Mouse (Mus musculus) CD4-positive, CD25-positive, alpha-beta regulatory T cell, adult 2 months (primary cell): ENCODE measurements around the gene Fbxl17.

ENCODE experiments used
- DNase-seq: peaks from one replicate; pipeline ENCODE4 v3.0.0-alpha.2; 2012; ENCODE audit warnings: low read depth, low spot score

The Fbxl17 gene

DNA sequence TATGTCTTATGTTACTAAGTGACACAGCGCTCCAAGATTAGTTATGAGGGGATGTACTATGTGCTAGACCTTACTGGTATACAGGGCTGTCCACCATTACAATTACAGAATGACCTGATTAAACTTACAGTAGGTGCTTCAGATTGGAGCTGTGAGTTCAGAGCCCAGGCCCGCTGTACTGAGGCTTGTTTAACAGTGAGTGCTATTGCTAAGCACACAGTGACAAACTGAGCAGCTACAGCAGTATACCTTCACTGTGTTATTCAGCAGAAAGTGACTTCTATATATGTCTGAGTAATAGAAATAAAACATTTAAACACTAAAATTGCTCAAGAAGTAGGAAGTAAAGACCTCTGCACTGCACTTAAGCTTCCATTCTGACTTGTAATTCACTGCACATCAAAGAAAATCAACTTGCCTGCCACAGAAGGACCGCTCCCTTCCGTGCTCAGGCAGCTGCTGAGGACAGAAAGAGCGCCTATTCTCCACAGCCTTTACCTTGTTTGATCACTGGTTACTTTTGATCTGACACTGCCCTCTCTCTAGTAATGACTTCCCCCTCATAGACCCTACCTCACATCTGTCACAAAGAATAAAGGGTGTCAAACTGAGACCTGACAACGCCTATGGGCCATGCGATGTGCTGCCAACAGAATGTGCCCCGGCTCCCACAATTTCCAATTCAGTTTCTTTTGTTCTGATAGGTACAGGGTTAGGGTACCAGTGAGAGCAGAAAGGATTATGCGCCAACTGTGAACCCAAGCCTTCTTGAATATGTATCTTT, 39.9 kb downstream of the Fbxl17 start:
- DNase-seq = no peak

DNA sequence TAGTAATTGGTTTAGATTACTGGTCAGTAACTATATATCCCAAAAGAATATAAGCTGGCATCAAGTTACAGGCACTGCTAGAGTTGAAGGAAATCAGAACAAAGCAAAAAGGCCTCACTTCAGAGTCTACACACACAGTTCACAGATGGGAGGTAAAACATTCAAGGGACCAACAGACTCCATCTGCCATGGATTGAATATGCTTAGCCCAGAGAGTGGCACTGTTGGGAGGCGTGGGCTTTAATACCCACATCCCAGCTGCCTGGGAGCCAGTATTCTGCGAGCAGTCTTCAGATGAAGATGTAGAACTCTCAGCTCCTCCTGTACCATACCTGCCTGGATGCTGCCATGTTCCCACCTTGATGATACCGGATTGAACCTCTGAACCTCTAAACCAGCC, 41.8 kb downstream of the Fbxl17 start:
- DNase-seq = no peak

DNA sequence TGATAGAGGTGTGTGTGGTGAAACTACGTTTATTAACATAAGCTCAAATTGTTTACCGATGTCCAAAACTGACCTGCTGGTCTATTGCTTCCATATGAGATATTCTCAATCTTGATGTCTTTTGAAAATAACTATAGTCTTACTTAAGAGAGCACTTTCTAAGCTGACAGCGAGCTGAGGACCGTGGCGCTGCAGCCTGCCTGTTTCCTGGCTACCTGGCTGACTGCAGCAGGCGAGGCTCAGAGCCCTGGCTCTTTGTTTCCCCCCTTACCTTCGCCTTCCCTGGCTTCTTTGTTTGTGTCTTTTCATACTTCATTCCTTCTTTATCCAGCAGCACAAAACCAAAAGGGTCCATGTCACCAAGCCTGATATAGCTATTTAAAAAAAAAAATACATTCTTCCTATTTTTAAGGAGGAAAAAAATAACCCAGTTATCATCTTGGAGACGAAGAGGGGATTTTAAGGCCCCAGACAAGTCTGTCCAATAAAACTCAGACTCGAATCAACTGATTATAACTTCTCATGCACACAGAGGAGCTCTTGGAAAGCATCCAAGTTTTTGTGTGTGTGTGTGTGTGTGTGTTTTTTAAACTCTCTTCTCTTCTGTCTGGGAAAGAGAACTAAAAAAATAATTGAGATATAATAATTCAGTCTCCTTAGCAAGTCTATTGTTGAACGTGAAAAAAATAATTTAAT, 48.4 kb downstream of the Fbxl17 start:
- DNase-seq = no peak

DNA sequence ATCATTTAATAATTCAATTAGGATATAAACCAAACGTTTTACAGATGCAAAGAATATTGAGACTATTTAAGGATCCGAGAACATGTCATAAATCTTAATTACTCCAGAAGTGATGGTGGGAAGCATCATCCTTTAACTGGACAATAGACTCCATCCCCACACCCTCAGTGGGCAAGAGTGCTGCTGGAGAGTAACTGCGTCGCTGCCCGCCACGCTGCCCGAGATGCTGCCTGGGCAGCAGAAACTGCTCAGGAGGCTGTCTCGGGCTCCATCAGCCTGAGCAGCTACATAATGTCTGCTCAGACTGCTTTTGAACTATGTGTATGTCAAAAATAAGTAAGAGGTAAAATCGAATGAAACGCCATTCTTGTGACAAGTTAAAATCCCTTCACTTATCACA, 52.1 kb downstream of the Fbxl17 start:
- DNase-seq = no peak

DNA sequence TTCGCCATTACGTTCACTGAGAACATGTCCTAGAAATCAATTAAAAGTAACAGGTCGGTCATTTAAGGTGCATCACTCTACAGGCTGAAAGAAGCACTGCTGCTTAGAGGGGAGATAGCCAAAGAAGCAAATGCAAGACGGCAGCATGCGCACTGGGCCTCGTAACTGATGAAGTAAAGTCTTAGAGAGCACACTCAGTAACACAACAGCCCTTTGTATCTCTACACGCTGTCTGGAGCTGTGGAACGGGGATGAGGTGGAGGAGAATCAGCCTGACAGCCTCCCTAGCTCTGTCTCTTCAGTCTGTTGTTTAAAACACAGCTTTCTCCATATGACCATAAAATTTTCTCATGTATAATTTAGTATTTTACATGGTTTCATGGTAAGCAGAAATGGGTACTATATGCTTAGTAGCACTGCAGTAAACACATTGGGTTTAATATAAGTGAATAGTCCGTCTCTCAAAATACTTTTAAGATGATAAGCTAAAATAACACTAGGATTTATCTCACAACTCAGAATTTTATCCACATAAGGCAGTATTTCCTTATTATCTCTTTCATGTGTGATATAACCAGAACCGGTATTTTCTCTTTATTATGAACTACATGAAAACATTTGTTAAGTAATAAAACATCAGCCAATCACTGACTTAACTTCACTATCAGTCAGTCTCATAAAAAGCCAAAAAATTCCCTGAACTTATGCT, 52.7 kb downstream of the Fbxl17 start:
- DNase-seq = no peak

DNA sequence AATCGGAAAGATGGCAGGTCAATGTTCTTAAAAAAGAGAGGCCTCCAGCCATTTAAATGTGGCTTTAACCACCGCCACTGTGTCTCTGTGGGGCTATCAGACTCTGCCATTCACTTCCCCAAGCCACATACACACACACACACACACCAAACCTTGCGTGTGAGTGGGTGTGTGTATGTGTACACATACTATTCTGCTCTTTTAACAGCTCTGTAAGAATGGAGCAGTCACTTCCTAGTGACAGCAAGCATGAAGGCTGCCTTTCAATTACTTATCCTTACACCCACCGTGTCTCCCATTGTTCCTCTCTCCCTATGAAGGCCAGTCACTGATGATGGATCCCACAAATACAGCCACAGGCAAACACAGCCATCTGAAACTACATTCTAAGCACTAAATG, 54.6 kb downstream of the Fbxl17 start:
- no peak for DNase-seq

DNA sequence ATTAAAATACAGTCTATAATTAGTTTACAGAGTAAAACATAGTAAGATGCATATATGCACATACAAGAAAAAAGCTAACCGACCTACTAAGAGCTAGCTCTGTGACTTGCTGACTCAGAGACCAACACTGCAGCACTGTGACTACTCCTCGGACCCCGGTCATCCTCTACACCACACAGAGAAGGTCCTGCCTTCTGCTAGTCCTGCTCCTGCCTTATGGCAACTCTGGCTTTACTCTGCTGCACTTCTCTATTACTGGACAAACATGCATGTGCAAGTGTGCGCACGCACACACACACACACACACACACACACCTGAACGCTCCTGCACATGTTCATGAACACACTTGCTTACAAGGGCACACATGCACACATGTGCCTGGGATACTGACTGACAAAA, 62.4 kb downstream of the Fbxl17 start:
- DNase-seq = no peak

DNA sequence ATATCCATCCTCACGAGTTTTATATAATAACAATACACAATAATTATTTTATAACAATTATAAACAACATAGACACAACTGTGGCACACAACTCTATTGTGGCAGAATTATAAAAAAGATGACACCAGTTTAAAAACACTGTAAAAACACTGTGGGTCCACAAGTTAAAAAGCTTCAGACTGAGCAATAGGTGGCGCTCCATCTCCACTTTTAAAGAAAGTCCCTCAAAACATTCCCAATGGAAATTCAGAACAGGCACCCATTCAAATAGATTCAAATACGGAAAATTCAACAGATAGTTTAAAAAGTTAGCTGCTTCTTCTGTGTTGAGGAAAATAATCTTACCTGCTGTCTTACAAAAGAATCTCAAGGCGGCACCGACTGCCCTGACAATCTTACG, 65.7 kb downstream of the Fbxl17 start:
- DNase-seq = no peak

DNA sequence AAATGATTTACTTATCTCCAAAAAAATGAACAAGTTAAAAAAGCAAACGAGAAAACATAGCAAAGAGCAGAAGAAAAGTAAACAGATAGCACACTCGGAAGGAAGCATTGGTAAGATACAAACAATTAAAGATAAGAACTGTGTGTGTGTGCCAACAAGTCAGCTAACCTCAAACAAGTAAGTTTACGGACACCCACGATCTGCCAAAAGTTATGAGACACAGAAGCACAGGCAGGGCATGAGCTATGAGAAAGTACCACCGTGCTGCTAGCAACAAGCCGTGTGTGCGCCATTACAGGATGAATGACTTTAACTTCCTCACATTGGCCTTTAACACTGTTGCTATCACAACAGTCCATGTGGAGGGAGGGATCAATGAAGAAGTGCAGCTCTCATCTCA, 68.2 kb downstream of the Fbxl17 start:
- DNase-seq = no peak

DNA sequence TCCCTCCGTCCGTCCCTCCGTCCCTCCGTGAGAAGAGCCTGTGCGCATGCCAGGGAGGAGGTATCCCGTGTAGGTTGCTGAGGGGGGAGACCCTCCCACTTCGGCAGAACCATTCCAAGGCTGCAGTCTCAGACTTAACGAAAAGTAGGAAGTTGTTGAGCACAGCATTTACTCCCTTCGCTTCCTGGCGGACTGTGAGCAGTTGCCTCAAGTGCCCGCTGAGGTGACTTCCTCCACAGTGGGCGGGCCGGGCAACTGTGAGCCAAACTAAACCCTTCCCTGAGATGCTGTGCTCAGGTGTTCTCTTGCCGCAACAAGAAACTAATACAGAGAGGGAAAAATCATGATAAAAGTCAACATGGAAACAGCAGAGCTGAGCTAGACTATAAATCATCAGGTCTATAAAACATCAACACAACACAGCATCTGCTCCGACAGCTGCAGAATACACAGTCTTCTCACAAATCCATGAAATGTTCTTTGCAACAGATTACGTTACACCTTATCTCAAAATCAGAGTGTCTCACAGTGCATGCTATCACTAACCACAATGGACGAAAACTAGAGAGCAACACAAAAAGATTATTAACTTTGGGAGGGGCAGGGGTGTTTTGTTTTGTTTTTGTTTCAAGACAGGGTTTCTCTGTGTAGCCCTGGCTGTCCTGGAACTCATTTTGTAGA, 69.3 kb downstream of the Fbxl17 start:
- peak; percentile 24 for DNase-seq

DNA sequence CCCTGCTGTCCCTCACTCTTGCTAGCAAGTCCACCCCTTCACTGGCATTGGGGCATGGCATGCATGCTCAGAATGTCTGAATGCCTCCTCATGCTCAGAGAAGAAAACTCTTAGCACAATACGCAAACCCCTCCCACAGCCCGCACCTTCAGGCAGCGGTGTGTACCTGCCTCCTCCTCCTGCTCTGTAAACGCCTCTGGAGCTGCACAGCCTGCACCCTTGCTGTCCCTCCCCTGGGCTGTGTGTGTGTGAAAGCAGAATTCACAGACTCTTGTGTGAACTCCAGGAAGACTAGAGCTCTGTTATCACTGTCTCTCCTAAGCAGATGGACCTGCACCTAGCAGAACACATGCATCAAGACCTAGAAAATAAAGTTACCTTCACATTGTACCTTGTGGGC, 76.0 kb downstream of the Fbxl17 start:
- DNase-seq = no peak

DNA sequence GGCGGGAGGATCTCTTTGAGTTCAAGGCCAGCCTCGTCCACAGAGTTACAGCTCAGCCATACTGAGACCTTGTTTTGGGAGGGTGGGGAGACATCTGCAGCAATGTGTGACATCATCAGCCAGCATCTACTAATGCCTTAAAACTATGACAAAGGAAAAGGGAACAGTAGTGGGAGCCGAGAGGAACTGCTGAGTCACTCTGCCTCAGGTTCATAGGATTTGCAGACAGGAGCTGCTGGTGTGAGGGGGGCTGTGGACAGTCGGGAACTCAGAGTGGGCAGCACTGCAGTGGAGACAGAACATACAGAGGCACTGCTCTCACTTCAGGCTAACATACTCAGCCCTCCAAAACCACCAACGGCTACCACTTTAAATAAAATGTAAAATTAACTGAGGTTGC, 77.1 kb downstream of the Fbxl17 start:
- no peak for DNase-seq

DNA sequence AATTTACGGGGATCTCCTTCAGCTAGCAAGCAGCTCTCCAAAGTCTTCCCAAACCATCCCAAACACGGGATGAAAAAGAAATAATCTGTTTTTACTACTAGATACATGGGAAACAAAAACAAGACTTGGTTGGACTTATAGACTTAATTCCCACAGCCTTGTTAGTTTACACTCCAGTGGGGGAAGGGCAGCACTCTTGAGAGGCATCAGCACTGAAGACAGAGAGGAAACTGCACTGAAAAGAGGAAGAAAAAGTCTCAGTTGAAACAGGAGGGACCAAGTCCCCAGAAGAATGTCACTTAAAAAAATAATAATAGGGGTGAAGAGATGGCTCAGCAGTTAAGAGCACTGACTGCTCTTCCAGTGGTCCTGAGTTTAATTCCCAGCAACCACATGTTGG, 78.0 kb downstream of the Fbxl17 start:
- no peak for DNase-seq

DNA sequence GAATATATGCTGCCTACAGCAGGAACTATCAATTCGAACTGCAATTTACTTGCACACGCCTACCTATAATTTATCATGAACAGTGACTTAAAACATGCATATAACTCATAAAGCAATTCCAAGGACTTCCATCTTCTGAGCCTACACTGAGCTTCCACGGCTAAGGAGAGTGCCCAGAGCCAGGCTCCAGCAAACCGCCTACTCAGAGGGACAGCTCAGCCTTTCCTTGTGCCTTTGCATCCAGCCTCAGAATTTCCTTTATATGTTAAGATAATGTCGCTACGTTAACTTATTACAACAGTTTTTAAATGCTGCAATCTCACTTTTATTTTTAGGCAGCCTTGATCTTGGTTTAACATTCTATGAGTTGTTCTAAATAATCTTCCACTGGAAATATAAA, 80.3 kb downstream of the Fbxl17 start:
- DNase-seq = no peak

DNA sequence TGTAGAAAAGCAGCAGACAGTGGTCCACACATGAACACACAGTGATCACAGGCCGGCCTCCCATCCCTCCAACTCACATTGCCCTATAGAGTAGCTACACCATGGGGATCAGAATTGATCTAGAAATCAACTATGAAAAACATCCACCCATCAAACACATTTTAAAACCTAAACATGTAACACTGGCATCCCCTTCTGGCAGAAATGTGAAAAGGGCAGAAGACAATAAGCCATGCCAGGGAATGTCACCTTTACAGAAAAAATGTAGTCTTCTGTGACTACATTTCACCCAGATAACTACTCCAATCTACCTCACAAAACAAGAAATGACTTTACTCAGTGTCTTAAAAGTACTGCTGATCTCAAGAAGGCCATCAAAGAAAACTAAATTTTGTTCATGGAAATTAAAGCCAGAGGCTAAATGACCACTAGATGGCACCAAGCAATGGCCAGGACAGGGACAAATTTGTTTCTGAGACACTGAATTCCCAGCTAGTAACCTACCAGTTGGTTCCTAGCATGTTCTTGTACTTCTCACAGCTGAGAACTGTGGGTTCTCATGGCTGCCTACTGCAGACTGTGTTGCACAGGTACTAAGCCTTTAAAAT, 85.7 kb downstream of the Fbxl17 start:
- DNase-seq = peak; percentile 64

DNA sequence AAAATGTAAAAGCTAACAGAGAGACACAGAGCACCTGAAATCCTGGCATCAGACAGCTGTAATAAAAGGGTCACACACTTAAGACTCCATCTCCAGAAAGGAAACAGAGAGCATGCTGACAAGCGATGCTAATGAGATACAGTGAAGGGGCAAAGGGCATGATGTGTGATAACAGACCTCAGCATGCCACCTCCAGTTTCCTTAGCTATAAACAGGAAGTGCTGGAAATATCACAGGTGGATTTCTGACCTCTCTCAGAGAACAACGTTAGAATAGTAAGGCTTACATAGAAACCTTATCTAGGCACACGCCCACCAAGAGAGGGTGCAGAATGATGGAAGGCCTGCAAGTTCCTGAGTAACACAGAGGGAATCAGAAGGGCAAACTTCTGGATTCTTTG, 88.3 kb downstream of the Fbxl17 start:
- no peak for DNase-seq

DNA sequence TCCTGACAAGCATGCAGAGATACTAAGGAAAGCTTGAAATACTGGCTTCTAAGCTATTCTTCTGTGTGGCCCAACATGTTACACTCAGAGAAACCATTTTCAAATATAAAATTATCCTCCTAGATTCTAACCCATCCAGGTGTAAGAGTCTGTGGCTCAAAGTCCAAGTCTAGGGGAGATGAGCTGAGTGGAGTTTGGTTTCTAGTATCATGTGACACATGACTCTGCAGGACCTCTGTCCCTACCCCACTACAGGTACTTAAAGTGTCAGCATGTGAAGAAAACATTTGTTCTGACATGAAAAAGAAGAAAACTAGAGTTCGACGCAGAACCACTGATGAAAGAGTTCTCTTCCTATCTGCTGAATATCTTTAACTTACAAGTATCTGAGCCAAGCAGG, 89.7 kb downstream of the Fbxl17 start:
- no peak for DNase-seq

DNA sequence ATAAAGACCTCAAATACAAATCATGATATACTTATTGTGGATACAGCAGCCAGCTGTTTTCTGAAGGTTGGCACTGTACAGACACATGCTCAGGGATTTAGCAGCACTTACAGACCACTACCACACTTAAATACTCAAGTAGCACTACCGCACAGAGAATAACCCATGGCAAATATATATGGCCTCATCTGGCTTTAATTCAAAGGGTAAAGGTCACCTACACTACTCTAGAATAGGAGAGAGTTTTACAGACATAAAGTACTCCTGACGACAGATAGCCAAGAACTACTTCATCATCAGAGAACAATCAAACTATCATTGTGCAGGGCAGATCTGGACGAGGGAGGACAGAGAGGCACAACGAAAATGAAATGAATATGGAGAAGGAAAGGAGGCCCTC, 93.9 kb downstream of the Fbxl17 start:
- DNase-seq = no peak

DNA sequence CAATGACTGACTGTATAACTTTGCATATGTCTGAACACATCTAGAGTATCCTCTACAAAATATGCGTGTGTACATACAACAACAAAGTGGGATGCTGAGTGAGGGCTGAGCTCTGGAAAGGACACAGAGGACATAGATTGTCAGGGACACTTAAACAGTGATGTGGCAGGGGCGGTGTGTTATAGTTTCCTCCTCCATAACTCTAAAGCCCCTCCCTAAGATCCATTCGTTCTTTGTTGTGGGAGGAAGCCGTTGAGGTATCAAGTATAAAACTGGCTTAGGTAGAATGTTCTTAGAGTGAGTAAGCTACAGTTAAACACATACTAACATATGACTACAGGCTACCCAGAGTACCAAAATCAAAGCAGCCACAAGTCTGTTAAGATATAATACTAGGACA, 94.3 kb downstream of the Fbxl17 start:
- DNase-seq = peak; percentile 52

DNA sequence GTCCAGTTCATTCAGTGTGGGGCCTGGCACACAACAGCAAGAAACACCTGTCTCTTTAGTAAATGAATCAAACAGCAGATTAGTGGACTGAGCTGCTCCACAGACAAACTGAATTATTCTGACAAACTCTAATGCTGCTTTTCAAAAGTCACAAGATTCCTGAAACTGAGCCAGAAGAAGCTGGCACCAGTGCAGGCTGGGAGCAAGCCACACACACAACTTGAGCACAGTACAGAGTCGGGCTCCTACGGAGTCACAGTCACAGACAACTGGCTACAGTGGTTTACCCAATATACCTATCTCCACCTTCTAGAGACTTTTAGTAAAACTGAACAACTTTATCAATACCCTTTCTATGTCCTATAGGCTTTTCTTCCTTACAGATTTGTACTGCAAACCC, 94.8 kb downstream of the Fbxl17 start:
- DNase-seq = no peak

DNA sequence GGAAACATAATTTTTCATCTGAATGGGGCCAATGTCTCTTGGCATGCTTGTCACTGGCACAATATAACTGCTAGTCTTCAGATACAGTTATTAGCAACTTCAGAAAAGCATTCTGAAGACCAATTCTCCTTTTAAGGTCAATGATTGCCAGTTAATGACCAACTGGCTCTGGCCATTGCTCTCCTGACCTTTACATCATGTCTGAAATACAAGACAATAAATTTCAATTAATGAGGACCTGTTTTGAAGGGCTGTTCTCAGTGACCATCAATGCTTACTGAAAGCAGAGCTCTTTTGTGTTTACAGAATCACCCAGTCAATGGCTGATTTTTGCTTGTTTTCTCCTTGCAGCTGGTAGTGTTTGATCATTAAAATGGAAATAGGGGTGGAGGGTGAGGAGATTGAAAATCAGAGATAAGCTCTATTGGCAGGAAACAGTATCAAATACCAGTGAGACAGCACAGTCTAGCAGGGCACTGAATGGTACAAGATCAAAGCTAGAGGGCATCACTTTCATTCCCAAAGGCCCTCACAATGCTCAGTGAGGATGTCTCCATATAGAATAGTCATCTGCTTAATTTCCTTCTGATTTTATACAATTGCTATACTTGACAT, 95.9 kb downstream of the Fbxl17 start:
- peak; percentile 50 for DNase-seq
